Mouse (Mus musculus) left cerebral cortex, adult 18-20 months (tissue): ENCODE measurements around the gene Ifi202b. TPM values are rescaled to one million over a fixed set of nuclear protein-coding genes. Genes with fewer than 3 reads are reported as not detected.

Source experiments
- total RNA-seq, 2 experiments: library from RNA; stranded (reverse); gene quantifications; 2 replicates each; pipeline ENCODE4 v1.2.3; 2021

The Ifi202b gene
- total RNA-seq, 2 experiments from 2014 or later, result not detected

Other genes starting within 250 kb of the Ifi202b start
- under 1 TPM; 0.19 to 0.21 TPM for gene Ifi207, start 241.0 kb downstream of the Ifi202b start, total RNA-seq
- under 1 TPM in 1 of 2 experiments, not detected in 1; 0.14 TPM for gene Ifi204, start 215.8 kb downstream of the Ifi202b start, total RNA-seq
- not detected for gene Ifi211, start 69.7 kb downstream of the Ifi202b start, total RNA-seq
- gene Mndal, start 40.3 kb downstream of the Ifi202b start, total RNA-seq, result 1 to 10 TPM in 1 of 2 experiments, under 1 TPM in 1; 0.86 to 1.6 TPM
- under 1 TPM; 0.53 to 0.59 TPM for gene Ifi203, start 40.1 kb downstream of the Ifi202b start, total RNA-seq
- not detected for gene Ifi205, start 49.1 kb upstream of the Ifi202b start, total RNA-seq
- gene Olfr433, start 58.0 kb upstream of the Ifi202b start, total RNA-seq, result not detected
- not detected for gene Olfr432, start 66.5 kb upstream of the Ifi202b start, total RNA-seq
- gene Olfr430, start 83.9 kb upstream of the Ifi202b start, total RNA-seq, result not detected
- not detected for gene Olfr429, start 101.6 kb upstream of the Ifi202b start, total RNA-seq
- gene Olfr427, start 114.1 kb upstream of the Ifi202b start, total RNA-seq, result not detected
- gene Olfr231, start 138.4 kb upstream of the Ifi202b start, total RNA-seq, result not detected
- gene Olfr424, start 148.8 kb upstream of the Ifi202b start, total RNA-seq, result not detected
- gene Olfr420, start 172.9 kb upstream of the Ifi202b start, total RNA-seq, result not detected
- under 1 TPM; 0.05 to 0.07 TPM for gene Spta1, start 190.0 kb upstream of the Ifi202b start, total RNA-seq